Mouse (Mus musculus) midbrain, embryonic 11.5 days (tissue): ENCODE results near the gene Lgals1. TPM values are rescaled to one million over a fixed set of nuclear protein-coding genes. Genes with fewer than 3 reads are reported as not detected.

ENCODE experiments used
- ATAC-seq: fragments of 200-750 bp; cut with Nextera tagmentation; 2 replicates; pipeline ENCODE4 v1.8.0; 2017; ENCODE audit warnings: moderate TSS enrichment, moderate library complexity; ENCODE audit not compliant: low FRiP score
- DNase-seq: peaks from one replicate; pipeline ENCODE4 v3.0.0; 2015; ENCODE audit warnings: low spot score; ENCODE audit errors: missing footprints
- H3K27ac ChIP-seq: fragments of 300-500 bp; sonication (generic); 2 replicates; pipeline ENCODE4 v1.5.1; 2014; ENCODE audit warnings: low read depth, low read length
- H3K27me3 ChIP-seq: fragments of 300-500 bp; sonication (generic); 2 replicates; pipeline ENCODE4 v1.6.1; 2014; ENCODE audit warnings: mild to moderate bottlenecking, low read length, moderate library complexity, mixed read lengths; ENCODE audit not compliant: control insufficient read depth, insufficient read depth
- H3K36me3 ChIP-seq: fragments of 300-500 bp; sonication (generic); 2 replicates; pipeline ENCODE4 v1.6.1; 2014; ENCODE audit warnings: mild to moderate bottlenecking, low read length, moderate library complexity, mixed read lengths; ENCODE audit not compliant: control insufficient read depth, insufficient read depth
- H3K4me1 ChIP-seq: fragments of 300-500 bp; sonication (generic); 2 replicates; pipeline ENCODE4 v1.6.1; 2014; ENCODE audit warnings: low read length; ENCODE audit not compliant: control insufficient read depth, insufficient read depth
- H3K4me2 ChIP-seq: fragments of 300-500 bp; sonication (generic); 2 replicates; pipeline ENCODE4 v1.6.1; 2014; ENCODE audit warnings: mild to moderate bottlenecking, moderate library complexity
- H3K4me3 ChIP-seq: fragments of 300-500 bp; sonication (generic); 2 replicates; pipeline ENCODE4 v1.5.1; 2014; ENCODE audit warnings: low read depth, low read length
- H3K9ac ChIP-seq: fragments of 300-500 bp; sonication (generic); 2 replicates; pipeline ENCODE4 v1.6.1; 2014; ENCODE audit warnings: low read length
- H3K9me3 ChIP-seq: fragments of 300-500 bp; sonication (generic); 2 replicates; pipeline ENCODE4 v1.6.1; 2016; ENCODE audit warnings: low read length; ENCODE audit not compliant: control insufficient read depth
- WGBS: fragments of 180-500 bp; shearing (Covaris S2); extraction: QIAGEN DNeasy Blood & Tissue Kit; methylation state at CpG from one replicate; pipeline ENCODE4 v1.1.7; 2014; 5-methylcytosine and 5-hydroxymethylcytosine counted together
- polyA plus RNA-seq: library from polyadenylated mRNA; unstranded; fragments of >200 nt; fragmentation: Nextera tagmentation; extraction: Ambion mirVana; gene quantifications from 2 replicates; pipeline ENCODE4 v1.2.1, GENCODE M21; 2014

The Lgals1 gene
- polyA plus RNA-seq, 1 experiment from 2014 or later, result 382 TPM

DNA sequence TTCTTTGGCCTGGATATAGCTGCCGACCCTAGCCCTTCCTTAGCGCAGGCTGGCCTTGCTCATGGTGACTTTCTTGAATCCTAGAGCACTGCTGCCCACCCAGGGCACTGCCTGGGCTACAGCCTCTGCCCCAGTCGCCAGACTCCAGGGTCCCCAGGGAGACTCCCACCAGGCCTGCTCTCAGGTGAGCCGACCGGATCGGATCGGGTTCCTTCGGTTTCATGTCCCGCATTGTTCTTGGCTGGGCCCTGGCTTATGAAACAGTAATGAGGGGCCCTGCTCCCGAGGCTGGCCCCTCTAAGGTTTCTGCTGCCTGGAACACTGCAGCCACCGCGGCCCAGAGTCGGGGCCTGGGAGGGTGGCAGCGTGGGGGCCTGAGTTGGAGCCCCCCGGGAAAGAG, 30.5 kb downstream of the Lgals1 start:
- Histone ChIP-seq H3K36me3 (peaks cover 5% of the 10 kb centered on the region), H3K27me3 (no peaks in the 10 kb centered on the region), H3K4me2 (no peak overlapping the region), H3K27ac (no peak overlapping the region), H3K4me3 (no peak overlapping the region), H3K9ac (no peak overlapping the region), H3K4me1 (no peaks in the 10 kb centered on the region), H3K9me3 (no peaks in the 10 kb centered on the region)
- no peak for ATAC-seq
- WGBS, result 76% methylated on average over 15 of the region's 15 CpGs
- no peak for DNase-seq

DNA sequence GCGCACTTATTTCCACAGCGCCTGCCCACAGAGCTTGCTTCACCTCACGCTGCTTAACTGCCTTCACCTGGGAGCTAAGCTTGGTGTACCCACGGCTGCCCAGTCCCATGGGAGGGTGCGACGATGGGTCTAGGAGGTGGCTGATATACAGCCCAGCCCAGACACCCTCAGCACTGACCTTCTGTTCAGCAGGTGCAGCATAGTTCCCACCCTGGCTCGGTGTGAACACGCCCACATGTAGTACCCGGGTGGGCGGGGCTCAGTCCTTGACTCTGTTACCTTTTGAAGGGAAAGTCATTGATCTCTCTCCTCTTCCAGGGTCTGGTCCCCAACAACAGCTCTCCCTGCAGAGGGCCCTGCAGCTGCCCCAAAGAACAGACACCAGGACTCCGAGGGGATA, 33.0 kb downstream of the Lgals1 start:
- Histone ChIP-seq H3K4me3 (no peak overlapping the region), H3K27me3 (no peaks in the 10 kb centered on the region), H3K27ac (no peak overlapping the region), H3K9ac (no peak overlapping the region), H3K36me3 (peaks cover 2% of the 10 kb centered on the region; the same call in 1 of the 2 replicates), H3K4me1 (peaks cover 2% of the 10 kb centered on the region; the same call in 1 of the 2 replicates), H3K4me2 (no peak overlapping the region), H3K9me3 (no peaks in the 10 kb centered on the region)
- DNase-seq, result no peak
- no peak for ATAC-seq
- 90% methylated on average over 11 of the region's 11 CpGs for WGBS

DNA sequence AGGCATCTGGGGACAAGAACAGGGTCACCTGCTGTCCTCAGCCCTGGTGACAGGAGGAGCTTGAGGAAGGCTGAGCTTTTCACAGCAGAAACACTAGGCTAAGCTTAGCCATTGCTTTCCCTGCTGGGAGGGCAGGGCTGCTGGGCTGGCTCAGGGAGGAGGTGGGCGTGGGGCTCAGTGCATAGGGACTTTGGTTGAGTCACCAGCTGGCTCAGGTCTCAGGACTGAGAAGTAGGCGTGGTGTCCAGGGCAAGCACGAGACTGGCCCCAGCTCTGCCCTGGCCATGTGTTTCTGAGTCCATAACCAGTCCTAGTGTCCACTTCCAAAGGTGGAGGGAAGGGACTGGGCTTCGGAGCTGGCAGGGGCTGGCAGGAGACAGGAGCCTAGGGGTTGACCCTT, 33.6 kb downstream of the Lgals1 start:
- no peak overlapping the region for H3K4me3 ChIP-seq
- ATAC-seq (no peak), DNase-seq (no peak)
- H3K4me2 ChIP-seq, result no peak overlapping the region
- H3K27ac ChIP-seq, result no peak overlapping the region
- 88% methylated on average over 4 of the region's 4 CpGs for WGBS
- no peaks in the 10 kb centered on the region for H3K9me3 ChIP-seq
- H3K4me1 ChIP-seq, result peaks cover 2% of the 10 kb centered on the region; the same call in 1 of the 2 replicates
- peaks cover 2% of the 10 kb centered on the region; the same call in 1 of the 2 replicates for H3K36me3 ChIP-seq
- H3K27me3 ChIP-seq, result no peaks in the 10 kb centered on the region
- H3K9ac ChIP-seq, result no peak overlapping the region

DNA sequence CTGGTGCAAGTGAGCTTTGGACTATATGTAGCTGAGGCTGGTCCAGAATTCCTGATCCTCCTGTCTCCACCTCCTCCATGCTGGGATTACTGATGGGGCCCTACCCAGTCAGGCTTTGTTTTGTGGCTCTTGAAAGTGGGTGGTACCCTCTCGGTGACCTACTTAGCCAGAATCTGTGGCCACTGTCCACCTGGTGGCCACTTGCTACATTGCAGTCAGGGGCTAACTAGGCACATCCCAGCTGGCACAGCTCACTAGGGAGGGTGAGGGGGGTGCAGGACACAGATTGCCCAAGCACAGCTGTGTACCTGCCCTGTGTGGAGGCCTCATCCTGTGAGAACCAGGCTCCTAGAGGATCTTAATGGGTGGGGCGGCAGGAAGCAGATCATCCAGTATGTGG, 36.4 kb downstream of the Lgals1 start:
- Histone ChIP-seq H3K4me1 (peaks cover 2% of the 10 kb centered on the region; the same call in 1 of the 2 replicates), H3K36me3 (peaks cover 6% of the 10 kb centered on the region), H3K27me3 (no peaks in the 10 kb centered on the region), H3K9me3 (no peaks in the 10 kb centered on the region), H3K9ac (no peak overlapping the region), H3K27ac (no peak overlapping the region), H3K4me2 (no peak overlapping the region), H3K4me3 (no peak overlapping the region)
- ATAC-seq (peak; percentile 75), DNase-seq (peak; percentile 89)
- WGBS, result 38% methylated on average over 2 of the region's 2 CpGs

DNA sequence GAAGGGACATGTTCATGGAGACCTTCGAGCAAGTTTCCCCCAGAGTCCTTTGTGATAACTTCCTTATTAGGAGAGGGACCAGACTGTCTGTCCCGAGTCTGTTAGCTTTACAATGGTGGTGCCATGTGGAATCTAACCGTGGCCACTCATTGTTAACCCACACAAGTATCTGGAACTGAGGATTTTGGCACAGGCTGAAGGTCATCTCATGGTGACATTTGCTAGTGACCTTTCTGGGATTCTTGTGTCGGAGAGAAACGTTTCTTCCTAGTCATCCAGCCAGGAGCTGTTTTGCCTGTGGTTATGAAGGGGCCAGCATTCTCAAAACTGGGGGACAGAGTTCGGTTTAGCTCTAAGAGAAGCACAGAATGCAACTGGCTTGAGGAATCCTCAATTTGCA, 45.1 kb downstream of the Lgals1 start:
- H3K4me2 ChIP-seq, result no peak overlapping the region
- no peak overlapping the region for H3K27ac ChIP-seq
- ATAC-seq, result no peak
- H3K36me3 ChIP-seq, result peaks cover 4% of the 10 kb centered on the region
- DNase-seq, result no peak
- no peak overlapping the region for H3K4me3 ChIP-seq
- no peaks in the 10 kb centered on the region for H3K4me1 ChIP-seq
- 80% methylated on average over 6 of the region's 6 CpGs for WGBS
- H3K27me3 ChIP-seq, result no peaks in the 10 kb centered on the region
- no peak overlapping the region for H3K9ac ChIP-seq
- no peaks in the 10 kb centered on the region for H3K9me3 ChIP-seq

DNA sequence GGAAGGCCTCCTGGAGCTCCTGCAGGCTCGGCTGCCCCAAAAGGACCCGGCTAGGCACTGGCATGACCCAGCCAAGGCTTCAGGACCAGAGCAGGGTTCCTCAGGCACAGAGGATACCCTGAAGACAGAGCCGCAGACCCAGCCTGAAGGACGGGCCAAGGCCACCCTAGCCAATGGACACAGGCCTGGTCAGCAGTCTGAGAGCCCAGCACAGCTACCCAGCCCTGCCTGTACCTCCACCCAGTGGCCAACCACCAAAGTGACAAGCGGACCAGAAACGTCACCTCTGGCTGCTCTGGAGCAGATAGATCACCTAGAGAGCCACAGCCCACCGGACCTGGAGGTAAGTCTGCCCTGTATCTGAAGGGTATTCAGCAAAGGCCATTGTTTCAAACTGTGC, 47.4 kb downstream of the Lgals1 start:
- Histone ChIP-seq H3K4me1 (peaks cover 4% of the 10 kb centered on the region), H3K9me3 (no peaks in the 10 kb centered on the region), H3K27ac (no peak overlapping the region), H3K27me3 (no peaks in the 10 kb centered on the region), H3K36me3 (no peaks in the 10 kb centered on the region), H3K4me2 (no peak overlapping the region), H3K9ac (no peak overlapping the region), H3K4me3 (no peak overlapping the region)
- WGBS, result 65% methylated on average over 7 of the region's 7 CpGs
- no peak for DNase-seq
- ATAC-seq, result 0 out of 2 replicates have a peak, but pooled peaks have one; percentile 22

DNA sequence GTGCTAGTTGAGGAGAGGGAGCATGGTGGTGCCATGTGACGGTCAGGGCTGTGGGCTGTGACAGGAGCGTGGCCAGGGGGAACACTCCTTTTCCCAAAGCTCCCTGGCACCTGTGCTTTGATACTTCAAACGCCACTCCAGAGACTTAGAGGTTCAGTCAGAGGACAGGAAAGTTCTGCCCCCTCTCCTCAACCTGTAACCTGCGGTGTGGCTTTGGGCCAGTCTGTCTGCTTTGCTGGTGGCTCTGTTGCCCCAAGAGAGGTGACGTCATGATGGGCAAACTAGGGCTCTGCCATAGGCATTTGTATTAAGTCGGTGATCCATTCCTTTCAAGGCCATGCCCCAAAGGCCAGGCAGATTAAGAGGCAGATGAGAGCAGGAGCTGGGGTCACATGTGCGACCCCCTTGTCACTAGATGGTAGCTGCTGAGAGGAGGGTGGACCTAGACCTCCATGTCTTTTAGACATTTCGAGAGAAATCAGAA, 51.2 kb downstream of the Lgals1 start:
- Histone ChIP-seq H3K36me3 (no peaks in the 10 kb centered on the region), H3K27ac (no peak overlapping the region), H3K4me3 (no peak overlapping the region), H3K9ac (no peak overlapping the region), H3K27me3 (no peaks in the 10 kb centered on the region), H3K4me2 (no peak overlapping the region), H3K4me1 (peaks cover 5% of the 10 kb centered on the region), H3K9me3 (no peaks in the 10 kb centered on the region)
- DNase-seq, result no peak
- ATAC-seq, result no peak
- WGBS, result 85% methylated on average over 8 of the region's 8 CpGs

DNA sequence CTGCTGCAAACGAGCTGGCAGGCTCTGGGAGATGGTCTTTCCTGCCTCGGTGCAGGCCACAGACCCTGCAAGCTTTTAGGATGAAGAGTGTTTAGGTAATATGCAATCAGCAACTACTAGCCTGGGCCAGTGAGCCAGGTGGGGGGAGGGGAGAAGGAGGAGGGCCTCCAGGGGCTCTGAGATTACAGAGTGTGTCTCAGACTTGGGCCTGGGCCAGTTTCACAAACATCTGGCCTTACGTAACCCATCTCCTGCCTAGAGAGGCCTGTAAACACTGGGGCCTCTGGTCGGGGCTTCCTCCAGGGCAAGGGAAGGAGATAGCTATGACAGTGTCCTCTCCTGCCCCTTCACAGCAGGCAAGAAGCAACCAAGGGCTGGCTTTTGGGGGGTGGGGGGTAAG, 52.4 kb downstream of the Lgals1 start:
- Histone ChIP-seq H3K4me3 (no peak overlapping the region), H3K9me3 (no peaks in the 10 kb centered on the region), H3K4me2 (no peak overlapping the region), H3K27ac (no peak overlapping the region), H3K36me3 (no peaks in the 10 kb centered on the region), H3K9ac (peak overlapping the region; percentile 4; the same call in 1 of the 2 replicates), H3K27me3 (no peaks in the 10 kb centered on the region), H3K4me1 (peaks cover 12% of the 10 kb centered on the region)
- no peak for DNase-seq
- ATAC-seq, result no peak
- WGBS, result 43% methylated on average over 4 of the region's 4 CpGs
